Mouse (Mus musculus): ENCODE results near the gene Ttc28. TPM values are rescaled to one million over a fixed set of nuclear protein-coding genes. Genes with fewer than 3 reads are reported as not detected.
"Not testable (repeated sequence)": the region's sequence is repeated elsewhere in the genome, so short reads cannot be mapped to it uniquely, and the experiment has no call there.

The Ttc28 gene
- total RNA-seq, 2 experiments from 2014 or later: 3.9 to 4.2 TPM

GRCm38 (mm10) chr5:110877666-110878505 lies 1.7 kb upstream of the Ttc28 start:
- ATAC-seq (replicated peaks; ENCODE audit: low FRiP score, poor library complexity, severe bottlenecking): no peak

GRCm38 (mm10) chr5:110878526-110878925 lies 1.1 kb upstream of the Ttc28 start:
- not testable (repeated sequence) for ATAC-seq (replicated peaks; ENCODE audit: low FRiP score, poor library complexity, severe bottlenecking)

GRCm38 (mm10) chr5:110879042-110879441 lies 561 bp upstream of the Ttc28 start:
- no peak for ATAC-seq (replicated peaks; ENCODE audit: low FRiP score, poor library complexity, severe bottlenecking)

GRCm38 (mm10) chr5:110888596-110888995 lies 9.0 kb downstream of the Ttc28 start:
- ATAC-seq (replicated peaks; ENCODE audit: low FRiP score, poor library complexity, severe bottlenecking): no peak

GRCm38 (mm10) chr5:110889945-110890344 lies 10.3 kb downstream of the Ttc28 start:
- ATAC-seq (replicated peaks; ENCODE audit: low FRiP score, poor library complexity, severe bottlenecking): no peak

- no peak for ATAC-seq (replicated peaks; ENCODE audit: low FRiP score, poor library complexity, severe bottlenecking)
Measured at GRCm38 (mm10) chr5:110890561-110890960, 11.0 kb downstream of the Ttc28 start.

GRCm38 (mm10) chr5:110897114-110897788 lies 17.6 kb downstream of the Ttc28 start:
- no peak for ATAC-seq (replicated peaks; ENCODE audit: low FRiP score, poor library complexity, severe bottlenecking)

GRCm38 (mm10) chr5:110898169-110898568 lies 18.6 kb downstream of the Ttc28 start:
- ATAC-seq (replicated peaks; ENCODE audit: low FRiP score, poor library complexity, severe bottlenecking): no peak

- ATAC-seq (replicated peaks; ENCODE audit: low FRiP score, poor library complexity, severe bottlenecking): no peak
Measured at GRCm38 (mm10) chr5:110898785-110899184, 19.2 kb downstream of the Ttc28 start.

- ATAC-seq (replicated peaks; ENCODE audit: low FRiP score, poor library complexity, severe bottlenecking): no peak
Measured at GRCm38 (mm10) chr5:110900331-110900730, 20.7 kb downstream of the Ttc28 start.

- 0 out of 2 replicates have a peak, but pooled peaks have one; percentile 39 for ATAC-seq (replicated peaks; ENCODE audit: low FRiP score, poor library complexity, severe bottlenecking)
Measured at GRCm38 (mm10) chr5:110906708-110907107, 27.1 kb downstream of the Ttc28 start.

GRCm38 (mm10) chr5:110908879-110909278 lies 29.3 kb downstream of the Ttc28 start:
- ATAC-seq (replicated peaks; ENCODE audit: low FRiP score, poor library complexity, severe bottlenecking): no peak

GRCm38 (mm10) chr5:110909955-110910589 lies 30.5 kb downstream of the Ttc28 start:
- no peak for ATAC-seq (replicated peaks; ENCODE audit: low FRiP score, poor library complexity, severe bottlenecking)

GRCm38 (mm10) chr5:110914859-110915258 lies 35.3 kb downstream of the Ttc28 start:
- ATAC-seq (replicated peaks; ENCODE audit: low FRiP score, poor library complexity, severe bottlenecking): no peak

- no peak for ATAC-seq (replicated peaks; ENCODE audit: low FRiP score, poor library complexity, severe bottlenecking)
Measured at GRCm38 (mm10) chr5:110916241-110916640, 36.6 kb downstream of the Ttc28 start.

- no peak for ATAC-seq (replicated peaks; ENCODE audit: low FRiP score, poor library complexity, severe bottlenecking)
Measured at GRCm38 (mm10) chr5:110919541-110919940, 39.9 kb downstream of the Ttc28 start.

GRCm38 (mm10) chr5:110923336-110923735 lies 43.7 kb downstream of the Ttc28 start:
- ATAC-seq (replicated peaks; ENCODE audit: low FRiP score, poor library complexity, severe bottlenecking): no peak

- ATAC-seq (replicated peaks; ENCODE audit: low FRiP score, poor library complexity, severe bottlenecking): no peak
Measured at GRCm38 (mm10) chr5:110924636-110925035, 45.0 kb downstream of the Ttc28 start.

GRCm38 (mm10) chr5:110925804-110926203 lies 46.2 kb downstream of the Ttc28 start:
- no peak for ATAC-seq (replicated peaks; ENCODE audit: low FRiP score, poor library complexity, severe bottlenecking)

- no peak for ATAC-seq (replicated peaks; ENCODE audit: low FRiP score, poor library complexity, severe bottlenecking)
Measured at GRCm38 (mm10) chr5:110928289-110928688, 48.7 kb downstream of the Ttc28 start.

GRCm38 (mm10) chr5:110929306-110929705 lies 49.7 kb downstream of the Ttc28 start:
- ATAC-seq (replicated peaks; ENCODE audit: low FRiP score, poor library complexity, severe bottlenecking): no peak
